Mouse (Mus musculus) forebrain, embryonic 10.5 days (tissue): ENCODE measurements around the gene Sox5. TPM values are rescaled to one million over a fixed set of nuclear protein-coding genes. Genes with fewer than 3 reads are reported as not detected.

Experiments used
- DNase-seq: peaks from one replicate; pipeline ENCODE4 v3.0.0-alpha.2; 2017; ENCODE audit warnings: low spot score; ENCODE audit errors: extremely low spot score
- H3K27ac ChIP-seq: fragments of 300-500 bp; sonication (generic); 2 replicates; pipeline ENCODE4 v1.5.1; 2016; ENCODE audit warnings: mild to moderate bottlenecking
- H3K27me3 ChIP-seq: fragments of 300-500 bp; sonication (generic); 2 replicates; pipeline ENCODE4 v1.6.1; 2016; ENCODE audit warnings: mild to moderate bottlenecking; ENCODE audit not compliant: poor library complexity, severe bottlenecking
- H3K36me3 ChIP-seq: fragments of 300-500 bp; sonication (generic); replicated peaks from 2 replicates; pipeline ENCODE4 v1.6.1; 2016; ENCODE audit warnings: mild to moderate bottlenecking, moderate library complexity
- H3K4me1 ChIP-seq: fragments of 300-500 bp; sonication (generic); 2 replicates; pipeline ENCODE4 v1.6.1; 2016
- H3K4me3 ChIP-seq: fragments of 300-500 bp; sonication (generic); 2 replicates; pipeline ENCODE4 v1.5.1; 2016; ENCODE audit warnings: mild to moderate bottlenecking, moderate library complexity
- H3K9me3 ChIP-seq: fragments of 300-500 bp; sonication (generic); 2 replicates; pipeline ENCODE4 v1.6.1; 2016; ENCODE audit warnings: mild to moderate bottlenecking, moderate library complexity
- WGBS: fragments of 180-500 bp; shearing (Covaris S2); methylation state at CpG from one replicate; pipeline ENCODE4 v1.1.7; 2016; 5-methylcytosine and 5-hydroxymethylcytosine counted together
- polyA plus RNA-seq: library from polyadenylated mRNA; unstranded; fragments of >200 nt; fragmentation: Nextera tagmentation; extraction: Ambion mirVana; gene quantifications from 2 replicates; pipeline ENCODE4 v1.2.1, GENCODE M21; 2016

Sox5 gene
- polyA plus RNA-seq, 1 experiment from 2014 or later = 66.2 TPM

DNA sequence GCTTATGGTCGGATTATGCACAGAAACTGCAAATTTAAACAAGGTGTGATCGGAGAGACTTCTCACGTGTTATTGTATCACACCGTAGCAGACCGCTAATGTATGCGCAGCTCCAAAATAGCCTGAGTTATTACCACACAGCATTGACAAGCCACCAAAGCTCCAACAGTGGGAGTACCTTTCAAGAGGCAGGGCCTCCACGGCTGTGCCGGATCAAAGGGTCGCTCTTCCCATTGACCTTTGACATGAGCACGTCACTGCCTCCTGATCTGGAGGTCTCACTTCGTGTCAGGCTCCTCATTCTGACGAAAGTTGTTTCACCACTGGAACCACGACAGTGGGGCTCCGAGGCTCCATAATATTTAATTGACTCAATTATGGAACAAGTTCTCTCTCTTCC, 24.4 kb downstream of the Sox5 start:
- 56% methylated on average over 14 of the region's 14 CpGs for WGBS
- no peaks in the 10 kb centered on the region for H3K9me3 ChIP-seq
- DNase-seq = no peak
- H3K4me3 ChIP-seq = no peak overlapping the region
- peaks cover 54% of the 10 kb centered on the region for H3K4me1 ChIP-seq
- 0 out of 2 replicates have a peak, but pooled peaks cover 4% of the 10 kb centered on the region for H3K27me3 ChIP-seq
- no peaks in the 10 kb centered on the region for H3K36me3 ChIP-seq
- H3K27ac ChIP-seq = no peak overlapping the region

DNA sequence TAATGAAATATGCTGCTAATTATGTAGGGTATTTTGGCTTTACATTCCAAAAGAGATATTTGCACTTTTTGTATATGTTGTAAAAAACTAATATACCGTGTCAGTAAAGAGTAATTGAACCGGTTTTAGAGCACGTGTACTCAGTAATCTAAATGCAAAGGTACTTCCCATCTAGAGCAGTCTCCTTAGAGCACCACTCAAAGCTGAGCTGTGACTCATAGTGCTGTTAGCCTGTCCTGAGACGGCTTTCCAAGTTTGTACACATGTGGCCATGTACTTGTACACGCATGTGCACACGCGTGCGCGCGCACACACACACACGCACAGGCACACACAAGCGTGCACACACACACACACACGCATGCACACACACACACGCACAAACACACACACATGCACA, 25.3 kb downstream of the Sox5 start:
- Histone ChIP-seq H3K27ac (no peak overlapping the region), H3K4me3 (no peak overlapping the region), H3K36me3 (no peaks in the 10 kb centered on the region), H3K9me3 (peaks cover 3% of the 10 kb centered on the region; the same call in 1 of the 2 replicates), H3K4me1 (peaks cover 57% of the 10 kb centered on the region), H3K27me3 (0 out of 2 replicates have a peak, but pooled peaks cover 4% of the 10 kb centered on the region)
- DNase-seq = no peak
- 93% methylated on average over 14 of the region's 14 CpGs for WGBS

DNA sequence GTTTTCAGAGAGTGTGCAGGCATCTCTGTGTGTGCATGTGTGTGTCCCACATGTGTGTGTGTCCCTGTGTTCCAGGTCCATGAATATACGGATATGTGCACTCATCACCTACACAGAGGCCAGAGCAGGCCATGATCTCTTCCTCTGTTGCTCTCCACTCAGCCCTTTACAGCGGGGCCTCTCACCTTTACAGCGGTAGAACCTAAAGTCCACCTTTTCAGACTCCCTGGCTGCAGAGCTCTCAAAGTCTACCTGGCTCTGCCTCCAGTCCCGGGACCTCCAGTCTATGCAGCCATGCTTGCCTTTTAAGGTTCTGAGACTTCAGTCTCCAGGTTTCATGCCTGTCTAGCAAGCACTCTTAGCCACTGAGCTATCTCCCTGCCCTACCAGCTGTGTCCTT, 26.5 kb downstream of the Sox5 start:
- peaks cover 3% of the 10 kb centered on the region; the same call in 1 of the 2 replicates for H3K9me3 ChIP-seq
- H3K27ac ChIP-seq = no peak overlapping the region
- 89% methylated on average over 4 of the region's 4 CpGs for WGBS
- H3K36me3 ChIP-seq = no peaks in the 10 kb centered on the region
- DNase-seq = no peak
- H3K27me3 ChIP-seq = 0 out of 2 replicates have a peak, but pooled peaks cover 4% of the 10 kb centered on the region
- H3K4me1 ChIP-seq = peaks cover 67% of the 10 kb centered on the region
- H3K4me3 ChIP-seq = no peak overlapping the region

DNA sequence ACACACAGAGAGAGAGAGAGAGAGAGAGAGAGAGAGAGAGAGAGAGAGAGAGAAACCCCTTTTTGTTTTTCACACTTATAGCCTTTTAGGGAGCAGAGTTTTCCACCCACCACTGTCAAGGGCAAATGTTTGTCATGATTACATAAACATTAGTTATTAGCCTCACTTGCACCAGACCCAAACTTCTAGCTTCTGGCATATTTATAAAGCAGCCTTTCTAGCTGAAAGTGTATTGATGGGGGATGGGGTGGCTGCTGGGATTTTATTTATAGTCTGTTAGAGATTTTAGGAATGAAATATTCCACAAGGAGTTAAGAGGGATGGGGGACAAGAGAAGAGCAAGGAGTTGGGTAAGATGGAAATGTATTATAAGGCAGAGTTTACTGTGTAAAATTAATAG, 27.4 kb downstream of the Sox5 start:
- H3K4me1 ChIP-seq = peaks cover 68% of the 10 kb centered on the region
- H3K27ac ChIP-seq = no peak overlapping the region
- H3K4me3 ChIP-seq = no peak overlapping the region
- H3K9me3 ChIP-seq = peaks cover 3% of the 10 kb centered on the region; the same call in 1 of the 2 replicates
- no peak for DNase-seq
- H3K27me3 ChIP-seq = 0 out of 2 replicates have a peak, but pooled peaks cover 4% of the 10 kb centered on the region
- no peaks in the 10 kb centered on the region for H3K36me3 ChIP-seq

DNA sequence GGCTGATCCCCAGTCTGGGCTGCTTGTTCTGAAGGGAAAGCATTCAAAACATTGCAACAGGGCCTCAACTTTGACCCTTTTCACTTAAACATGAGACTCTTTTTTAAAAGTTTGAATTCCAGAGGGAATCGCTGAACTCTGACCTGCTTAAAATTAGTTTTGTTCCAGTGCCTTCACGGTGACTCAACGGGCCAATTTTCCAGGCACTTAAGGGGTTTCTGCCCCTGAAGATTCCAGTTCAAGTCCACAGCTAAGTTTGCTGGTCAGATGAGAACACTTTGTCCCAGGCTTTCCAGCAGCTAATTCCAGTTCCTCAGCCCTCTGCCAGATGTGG, 27.8 kb downstream of the Sox5 start:
- H3K4me3 ChIP-seq = no peak overlapping the region
- no peak overlapping the region for H3K27ac ChIP-seq
- WGBS = 57% methylated on average over 3 of the region's 3 CpGs
- peaks cover 3% of the 10 kb centered on the region; the same call in 1 of the 2 replicates for H3K9me3 ChIP-seq
- H3K27me3 ChIP-seq = 0 out of 2 replicates have a peak, but pooled peaks cover 4% of the 10 kb centered on the region
- DNase-seq = no peak
- no peaks in the 10 kb centered on the region for H3K36me3 ChIP-seq
- H3K4me1 ChIP-seq = peaks cover 64% of the 10 kb centered on the region

DNA sequence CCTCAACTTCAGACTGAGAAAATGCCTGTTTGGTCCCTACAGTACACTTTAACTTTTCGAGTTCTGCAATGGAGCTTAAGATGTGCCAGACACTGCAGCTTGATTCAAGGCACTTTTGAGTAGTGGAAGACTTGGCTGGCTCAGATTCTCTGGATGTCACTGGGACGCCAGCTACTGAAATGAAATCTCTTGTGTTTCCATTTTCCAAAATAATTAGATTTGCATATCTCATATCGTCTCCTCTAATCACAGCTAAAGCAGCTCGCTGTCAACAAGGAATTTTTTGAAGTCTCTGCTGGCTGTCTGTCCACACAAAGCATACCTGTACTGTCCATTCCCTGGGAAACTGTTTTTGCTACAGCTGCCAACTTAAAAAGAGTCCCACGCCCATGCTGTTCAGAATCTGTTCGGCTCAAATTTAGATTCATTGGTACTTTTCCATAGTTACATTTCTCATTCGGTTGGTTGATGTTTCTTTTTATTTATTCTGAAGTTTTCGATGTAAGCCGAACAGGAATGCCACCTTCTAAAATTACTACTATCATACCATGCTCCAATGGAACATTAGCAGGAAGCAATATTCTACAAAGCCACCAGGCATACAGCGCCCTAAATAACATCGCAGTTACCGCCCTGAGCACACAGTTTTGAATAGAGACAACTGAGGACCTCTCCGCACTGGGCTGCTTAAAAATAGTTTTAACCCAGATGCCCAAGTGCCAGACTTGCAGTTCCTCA, 28.4 kb downstream of the Sox5 start:
- Histone ChIP-seq H3K27me3 (0 out of 2 replicates have a peak, but pooled peaks cover 4% of the 10 kb centered on the region), H3K4me1 (peaks cover 58% of the 10 kb centered on the region), H3K4me3 (no peak overlapping the region), H3K9me3 (peaks cover 3% of the 10 kb centered on the region; the same call in 1 of the 2 replicates), H3K27ac (no peak overlapping the region), H3K36me3 (no peaks in the 10 kb centered on the region)
- 82% methylated on average over 13 of the region's 13 CpGs for WGBS
- no peak for DNase-seq

DNA sequence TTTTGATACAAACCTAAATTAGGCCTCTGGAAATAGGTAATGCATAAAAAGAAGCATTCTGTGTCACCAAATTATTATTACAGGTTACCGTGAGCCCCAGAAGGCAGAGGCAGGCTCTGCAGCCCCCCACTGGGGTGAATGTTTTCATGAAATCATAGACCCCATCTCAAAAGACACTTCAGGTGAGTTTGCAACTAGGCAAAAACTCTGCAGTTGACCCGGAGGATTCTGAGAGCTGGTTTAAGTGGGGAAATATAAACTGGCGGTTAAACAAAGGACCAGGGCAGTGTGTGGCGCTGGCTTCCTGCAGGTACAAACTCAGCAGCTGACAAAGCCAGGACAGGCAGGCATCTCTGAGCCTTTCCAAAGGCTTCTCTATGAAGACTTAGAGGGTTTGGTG, 30.2 kb downstream of the Sox5 start:
- Histone ChIP-seq H3K27ac (no peak overlapping the region), H3K27me3 (0 out of 2 replicates have a peak, but pooled peaks cover 4% of the 10 kb centered on the region), H3K36me3 (no peaks in the 10 kb centered on the region), H3K9me3 (peaks cover 3% of the 10 kb centered on the region; the same call in 1 of the 2 replicates), H3K4me1 (peaks cover 48% of the 10 kb centered on the region), H3K4me3 (no peak overlapping the region)
- WGBS = 87% methylated on average over 4 of the region's 4 CpGs
- DNase-seq = no peak

DNA sequence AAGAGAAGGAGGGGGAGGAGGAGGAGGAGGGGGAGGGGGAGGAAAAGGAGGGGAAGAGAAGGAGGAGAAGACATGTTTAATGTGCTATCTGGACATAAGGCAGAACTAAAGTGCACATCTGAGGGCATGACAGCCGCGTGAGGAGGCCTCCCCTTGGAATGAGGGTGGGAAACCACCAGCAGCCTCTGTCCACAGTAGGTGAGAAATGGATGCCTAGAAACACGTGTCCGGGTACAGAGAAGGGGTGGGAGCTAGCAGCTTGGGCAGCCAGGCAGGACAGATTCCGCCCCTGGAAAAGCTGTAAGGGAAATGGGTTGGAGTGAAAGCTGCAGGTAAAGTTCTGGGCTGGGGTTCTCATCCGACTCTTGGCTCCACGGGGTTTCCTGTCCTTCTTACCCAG, 31.6 kb downstream of the Sox5 start:
- no peaks in the 10 kb centered on the region for H3K27me3 ChIP-seq
- WGBS = 72% methylated on average over 7 of the region's 7 CpGs
- peaks cover 42% of the 10 kb centered on the region for H3K4me1 ChIP-seq
- DNase-seq = no peak
- no peak overlapping the region for H3K27ac ChIP-seq
- H3K36me3 ChIP-seq = no peaks in the 10 kb centered on the region
- H3K9me3 ChIP-seq = peaks cover 3% of the 10 kb centered on the region; the same call in 1 of the 2 replicates
- no peak overlapping the region for H3K4me3 ChIP-seq

DNA sequence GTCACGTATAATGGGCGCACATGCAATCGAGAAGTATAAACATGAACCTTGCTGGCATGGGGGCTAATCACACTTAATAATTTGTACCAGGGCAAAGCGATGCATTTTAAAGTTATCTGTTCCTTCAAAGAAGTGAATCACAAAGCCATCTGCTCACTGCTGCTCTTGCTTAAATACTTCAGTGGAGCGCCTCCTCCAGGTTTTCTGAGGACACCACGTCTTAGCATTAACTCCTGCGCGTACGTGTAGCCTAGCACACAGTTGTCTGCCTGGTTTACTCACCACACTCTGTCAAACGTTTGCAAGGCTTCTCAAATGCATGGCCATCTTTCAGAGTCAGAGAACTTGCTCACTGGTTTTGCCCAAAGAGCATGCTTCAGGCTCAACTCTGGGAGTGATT, 35.3 kb downstream of the Sox5 start:
- DNase-seq = no peak
- Histone ChIP-seq H3K9me3 (no peaks in the 10 kb centered on the region), H3K36me3 (no peaks in the 10 kb centered on the region), H3K4me1 (peaks cover 22% of the 10 kb centered on the region), H3K27me3 (no peaks in the 10 kb centered on the region), H3K27ac (no peak overlapping the region), H3K4me3 (no peak overlapping the region)
- WGBS = 93% methylated on average over 10 of the region's 10 CpGs

DNA sequence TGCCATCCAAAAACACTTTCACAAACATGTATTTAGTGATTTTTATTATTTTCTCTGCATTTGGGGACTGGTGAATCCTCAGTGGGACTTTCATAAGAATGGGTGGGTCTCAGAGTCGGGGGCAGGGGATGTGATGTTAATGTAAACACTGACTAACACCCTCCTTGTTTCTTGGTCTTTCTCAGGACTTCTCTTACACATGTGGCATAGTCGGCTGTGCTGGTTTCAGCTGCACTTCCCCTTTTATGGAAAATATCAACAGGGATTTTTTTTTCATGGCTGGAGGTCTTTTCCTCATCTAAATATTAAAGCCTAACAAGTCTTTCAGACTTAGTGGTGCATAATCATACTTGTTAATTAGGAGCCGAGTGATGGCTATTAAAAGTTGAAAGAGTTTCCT, 39.2 kb downstream of the Sox5 start:
- peaks cover 11% of the 10 kb centered on the region; the same call in 1 of the 2 replicates for H3K4me1 ChIP-seq
- H3K9me3 ChIP-seq = no peaks in the 10 kb centered on the region; the same call in 1 of the 2 replicates
- no peak overlapping the region for H3K4me3 ChIP-seq
- H3K27me3 ChIP-seq = no peaks in the 10 kb centered on the region
- no peaks in the 10 kb centered on the region for H3K36me3 ChIP-seq
- DNase-seq = no peak
- no peak overlapping the region for H3K27ac ChIP-seq
- WGBS = 70% methylated on average over 3 of the region's 3 CpGs

DNA sequence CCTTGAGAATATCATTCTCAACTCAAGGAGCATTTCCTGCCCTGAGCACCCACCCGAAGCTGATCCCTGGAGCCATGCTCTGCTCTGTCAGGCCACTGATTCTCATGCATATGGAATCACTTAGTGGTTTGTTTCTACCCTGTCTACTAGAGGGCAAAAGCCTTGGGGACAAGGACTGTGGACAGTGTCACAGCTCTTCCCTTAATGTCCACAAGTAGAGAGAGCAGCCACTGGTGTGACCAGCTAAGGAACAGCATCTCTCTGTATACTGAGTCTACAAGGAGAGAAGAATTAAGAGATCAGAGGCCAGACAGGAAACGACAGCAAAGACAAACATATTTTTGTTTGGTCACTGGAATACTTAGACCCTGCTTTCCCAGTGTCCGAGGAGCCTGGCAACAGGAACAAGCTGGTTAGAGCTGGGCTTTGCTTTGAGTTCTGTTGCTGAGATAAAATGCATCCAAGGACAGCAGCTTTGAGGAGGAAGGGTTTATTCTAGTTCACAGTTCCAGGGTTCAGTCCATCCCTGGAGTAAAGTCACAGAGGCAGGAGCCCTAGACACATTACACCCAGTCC, 40.6 kb downstream of the Sox5 start:
- no peak for DNase-seq
- WGBS = 73% methylated on average over 3 of the region's 3 CpGs
- Histone ChIP-seq H3K4me1 (peaks cover 11% of the 10 kb centered on the region; the same call in 1 of the 2 replicates), H3K4me3 (no peak overlapping the region), H3K27ac (no peak overlapping the region), H3K27me3 (no peaks in the 10 kb centered on the region), H3K9me3 (no peaks in the 10 kb centered on the region; the same call in 1 of the 2 replicates), H3K36me3 (no peaks in the 10 kb centered on the region)

DNA sequence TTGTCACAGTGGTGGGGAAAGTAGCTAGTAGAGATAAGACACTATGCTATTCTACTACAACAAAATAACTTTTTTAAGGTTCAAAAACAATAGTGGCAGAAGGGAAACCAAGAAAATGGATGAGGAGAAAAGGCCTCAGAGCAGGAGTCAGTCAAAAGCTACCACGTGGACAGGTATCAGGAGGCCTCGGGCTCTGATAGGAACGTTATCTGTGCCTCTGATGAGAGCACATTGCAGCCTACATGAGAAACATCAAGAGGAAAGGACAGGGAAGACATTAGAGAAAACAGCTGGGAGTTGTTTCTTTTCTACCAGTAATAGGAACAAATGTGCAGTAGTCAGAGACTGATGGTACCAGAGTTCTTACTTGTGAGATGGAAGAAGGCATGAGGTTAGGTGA, 41.4 kb downstream of the Sox5 start:
- Histone ChIP-seq H3K27me3 (no peaks in the 10 kb centered on the region), H3K4me1 (peaks cover 11% of the 10 kb centered on the region; the same call in 1 of the 2 replicates), H3K9me3 (no peaks in the 10 kb centered on the region; the same call in 1 of the 2 replicates), H3K27ac (no peak overlapping the region), H3K4me3 (no peak overlapping the region), H3K36me3 (no peaks in the 10 kb centered on the region)
- no peak for DNase-seq
- 88% methylated on average over 3 of the region's 3 CpGs for WGBS

DNA sequence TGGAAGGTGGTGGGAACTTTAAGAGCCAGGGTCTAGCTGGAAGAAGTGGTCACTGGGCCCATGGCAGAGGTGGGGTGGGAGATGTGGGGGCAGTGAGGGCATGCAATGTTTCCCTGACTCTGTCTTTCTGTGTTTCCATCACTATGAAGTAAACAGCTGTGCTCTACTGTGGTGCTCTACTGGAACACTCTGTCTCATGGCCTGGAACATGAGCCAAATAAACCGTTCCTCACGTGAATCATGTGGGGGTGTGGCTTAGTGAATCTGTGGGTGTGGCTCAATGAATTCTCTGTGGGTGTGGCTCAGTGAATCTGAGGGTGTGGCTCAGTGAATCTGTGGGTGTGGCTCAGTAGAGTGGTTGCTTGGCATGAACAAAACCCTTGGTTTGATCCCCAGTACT, 42.0 kb downstream of the Sox5 start:
- H3K4me1 ChIP-seq = peaks cover 11% of the 10 kb centered on the region; the same call in 1 of the 2 replicates
- H3K36me3 ChIP-seq = no peaks in the 10 kb centered on the region
- no peaks in the 10 kb centered on the region for H3K27me3 ChIP-seq
- 95% methylated on average over 2 of the region's 2 CpGs for whole genome bisulfite sequencing
- H3K27ac ChIP-seq = no peak overlapping the region
- no peaks in the 10 kb centered on the region; the same call in 1 of the 2 replicates for H3K9me3 ChIP-seq
- H3K4me3 ChIP-seq = no peak overlapping the region
- no peak for DNase-seq
